Mouse (Mus musculus) lung, embryonic 16.5 days (tissue): ENCODE results near the gene Il2. TPM values are rescaled to one million over a fixed set of nuclear protein-coding genes. Genes with fewer than 3 reads are reported as not detected.
A peak's percentile ranks its signal among the peaks of the same experiment; 100 is the strongest.

Experiments
- ATAC-seq: fragments of 200-750 bp; cut with Nextera tagmentation; 2 replicates; pipeline ENCODE4 v1.8.0; 2017; ENCODE audit warnings: low read depth, mild to moderate bottlenecking, moderate library complexity
- H3K27ac ChIP-seq: fragments of 300-500 bp; sonication (generic); 2 replicates; pipeline ENCODE4 v1.5.1; 2014; ENCODE audit warnings: mild to moderate bottlenecking, control low read depth, low read length
- H3K27me3 ChIP-seq: fragments of 300-500 bp; sonication (generic); 2 replicates; pipeline ENCODE4 v1.6.1; 2014; ENCODE audit warnings: low read depth, low read length, mixed read lengths; ENCODE audit not compliant: control insufficient read depth, insufficient read depth
- H3K36me3 ChIP-seq: fragments of 300-500 bp; sonication (generic); 2 replicates; pipeline ENCODE4 v1.6.1; 2014; ENCODE audit warnings: low read length; ENCODE audit not compliant: control insufficient read depth, insufficient read depth
- H3K4me1 ChIP-seq: fragments of 300-500 bp; sonication (generic); replicated peaks from 2 replicates; pipeline ENCODE4 v1.6.1; 2014; ENCODE audit warnings: low read length, mixed read lengths; ENCODE audit not compliant: control insufficient read depth, insufficient read depth
- H3K4me2 ChIP-seq: fragments of 300-500 bp; sonication (generic); 2 replicates; pipeline ENCODE4 v1.6.1; 2014; ENCODE audit warnings: low read depth, low read length, control low read depth
- H3K4me3 ChIP-seq: fragments of 300-500 bp; sonication (generic); 2 replicates; pipeline ENCODE4 v1.5.1; 2014; ENCODE audit warnings: mild to moderate bottlenecking, low read length, control low read depth
- H3K9ac ChIP-seq: fragments of 300-500 bp; sonication (generic); 2 replicates; pipeline ENCODE4 v1.6.1; 2014; ENCODE audit warnings: low read length, control low read depth
- H3K9me3 ChIP-seq: fragments of 300-500 bp; sonication (generic); 2 replicates; pipeline ENCODE4 v1.6.1; 2016; ENCODE audit warnings: low read length; ENCODE audit not compliant: control insufficient read depth
- WGBS: fragments of 180-500 bp; shearing (Covaris S2); extraction: QIAGEN DNeasy Blood & Tissue Kit; methylation state at CpG from one replicate; pipeline ENCODE4 v1.1.7; 2014; 5-methylcytosine and 5-hydroxymethylcytosine counted together
- polyA plus RNA-seq: library from polyadenylated mRNA; unstranded; fragments of >200 nt; fragmentation: Nextera tagmentation; extraction: Ambion mirVana; gene quantifications from 2 replicates; pipeline ENCODE4 v1.2.1, GENCODE M21; 2015

The Il2 gene
- polyA plus RNA-seq, 1 experiment from 2014 or later: 0.19 TPM

- Histone ChIP-seq H3K27ac (no peak overlapping the region), H3K9ac (no peak overlapping the region), H3K4me1 (no peaks in the 10 kb centered on the region), H3K9me3 (no peaks in the 10 kb centered on the region), H3K4me3 (no peak overlapping the region), H3K36me3 (no peaks in the 10 kb centered on the region), H3K27me3 (no peaks in the 10 kb centered on the region), H3K4me2 (no peak overlapping the region)
- 71% methylated on average over 10 of the region's 10 CpGs for WGBS
- no peak for ATAC-seq
Observed at GRCm38 (mm10) chr3:37152274-37152673, 26.5 kb upstream of the Il2 start.

- H3K36me3 ChIP-seq: no peaks in the 10 kb centered on the region
- no peaks in the 10 kb centered on the region for H3K9me3 ChIP-seq
- H3K9ac ChIP-seq: no peak overlapping the region
- H3K4me2 ChIP-seq: no peak overlapping the region
- no peak overlapping the region for H3K27ac ChIP-seq
- H3K27me3 ChIP-seq: no peaks in the 10 kb centered on the region
- no peak overlapping the region for H3K4me3 ChIP-seq
- 0 out of 2 replicates have a peak, but pooled peaks cover 3% of the 10 kb centered on the region for H3K4me1 ChIP-seq
- no peak for ATAC-seq
- whole genome bisulfite sequencing: 53% methylated on average over 7 of the region's 7 CpGs
Observed at GRCm38 (mm10) chr3:37146810-37147209, 21.1 kb upstream of the Il2 start.

- no peaks in the 10 kb centered on the region for H3K27me3 ChIP-seq
- no peaks in the 10 kb centered on the region for H3K9me3 ChIP-seq
- H3K4me3 ChIP-seq: no peak overlapping the region
- no peak overlapping the region for H3K9ac ChIP-seq
- no peak overlapping the region for H3K27ac ChIP-seq
- 12% methylated on average over 8 of the region's 8 CpGs for WGBS
- peak; percentile 52; the same call in 1 of the 2 replicates for ATAC-seq
- 0 out of 2 replicates have a peak, but pooled peaks cover 3% of the 10 kb centered on the region for H3K4me1 ChIP-seq
- no peak overlapping the region for H3K4me2 ChIP-seq
- H3K36me3 ChIP-seq: no peaks in the 10 kb centered on the region
Observed at GRCm38 (mm10) chr3:37146406-37146805, 20.6 kb upstream of the Il2 start.

- H3K4me3 ChIP-seq: no peak overlapping the region
- no peak overlapping the region for H3K4me2 ChIP-seq
- H3K27me3 ChIP-seq: no peaks in the 10 kb centered on the region
- ATAC-seq: peak; percentile 34; the same call in 1 of the 2 replicates
- no peaks in the 10 kb centered on the region for H3K36me3 ChIP-seq
- H3K27ac ChIP-seq: no peak overlapping the region
- 21% methylated on average over 1 of the region's 1 CpGs for WGBS
- H3K9me3 ChIP-seq: no peaks in the 10 kb centered on the region
- 0 out of 2 replicates have a peak, but pooled peaks cover 3% of the 10 kb centered on the region for H3K4me1 ChIP-seq
- H3K9ac ChIP-seq: no peak overlapping the region
Observed at GRCm38 (mm10) chr3:37144979-37145378, 19.2 kb upstream of the Il2 start.

GRCm38 (mm10) chr3:37141827-37142226, 16.1 kb upstream of the Il2 start:
- no peak for ATAC-seq
- Histone ChIP-seq H3K27me3 (no peaks in the 10 kb centered on the region), H3K36me3 (no peaks in the 10 kb centered on the region), H3K27ac (no peak overlapping the region), H3K9me3 (no peaks in the 10 kb centered on the region), H3K9ac (no peak overlapping the region), H3K4me2 (no peak overlapping the region), H3K4me3 (no peak overlapping the region), H3K4me1 (0 out of 2 replicates have a peak, but pooled peaks cover 3% of the 10 kb centered on the region)
- WGBS: 93% methylated on average over 2 of the region's 2 CpGs

GRCm38 (mm10) chr3:37140168-37140906, 14.6 kb upstream of the Il2 start:
- Histone ChIP-seq H3K4me1 (no peaks in the 10 kb centered on the region), H3K27ac (no peak overlapping the region), H3K27me3 (no peaks in the 10 kb centered on the region), H3K4me3 (no peak overlapping the region), H3K4me2 (no peak overlapping the region), H3K9ac (no peak overlapping the region), H3K36me3 (no peaks in the 10 kb centered on the region), H3K9me3 (no peaks in the 10 kb centered on the region)
- 86% methylated on average over 6 of the region's 6 CpGs for WGBS
- ATAC-seq: no peak

GRCm38 (mm10) chr3:37139192-37139591, 13.4 kb upstream of the Il2 start:
- no peaks in the 10 kb centered on the region for H3K9me3 ChIP-seq
- H3K4me1 ChIP-seq: no peaks in the 10 kb centered on the region
- no peaks in the 10 kb centered on the region for H3K36me3 ChIP-seq
- no peak overlapping the region for H3K4me3 ChIP-seq
- no peak overlapping the region for H3K4me2 ChIP-seq
- ATAC-seq: no peak
- WGBS: 75% methylated on average over 3 of the region's 3 CpGs
- H3K27me3 ChIP-seq: no peaks in the 10 kb centered on the region
- no peak overlapping the region for H3K9ac ChIP-seq
- no peak overlapping the region for H3K27ac ChIP-seq

GRCm38 (mm10) chr3:37137231-37137630, 11.5 kb upstream of the Il2 start:
- no peak overlapping the region for H3K4me3 ChIP-seq
- H3K27me3 ChIP-seq: no peaks in the 10 kb centered on the region
- H3K9me3 ChIP-seq: no peaks in the 10 kb centered on the region
- ATAC-seq: no peak
- H3K4me2 ChIP-seq: no peak overlapping the region
- H3K9ac ChIP-seq: no peak overlapping the region
- H3K27ac ChIP-seq: no peak overlapping the region
- no peaks in the 10 kb centered on the region for H3K36me3 ChIP-seq
- H3K4me1 ChIP-seq: no peaks in the 10 kb centered on the region
- WGBS: 21% methylated on average over 4 of the region's 4 CpGs

- Histone ChIP-seq H3K36me3 (no peaks in the 10 kb centered on the region), H3K4me2 (no peak overlapping the region), H3K9ac (no peak overlapping the region), H3K27me3 (no peaks in the 10 kb centered on the region), H3K27ac (no peak overlapping the region), H3K4me3 (no peak overlapping the region), H3K4me1 (no peaks in the 10 kb centered on the region), H3K9me3 (no peaks in the 10 kb centered on the region)
- peak; percentile 51; the same call in 1 of the 2 replicates for ATAC-seq
- WGBS: 36% methylated on average over 2 of the region's 2 CpGs
Observed at GRCm38 (mm10) chr3:37129063-37129462, 3.3 kb upstream of the Il2 start.
